ENCODE assay signal across 8 mouse cellular contexts in the genomic region with DNA sequence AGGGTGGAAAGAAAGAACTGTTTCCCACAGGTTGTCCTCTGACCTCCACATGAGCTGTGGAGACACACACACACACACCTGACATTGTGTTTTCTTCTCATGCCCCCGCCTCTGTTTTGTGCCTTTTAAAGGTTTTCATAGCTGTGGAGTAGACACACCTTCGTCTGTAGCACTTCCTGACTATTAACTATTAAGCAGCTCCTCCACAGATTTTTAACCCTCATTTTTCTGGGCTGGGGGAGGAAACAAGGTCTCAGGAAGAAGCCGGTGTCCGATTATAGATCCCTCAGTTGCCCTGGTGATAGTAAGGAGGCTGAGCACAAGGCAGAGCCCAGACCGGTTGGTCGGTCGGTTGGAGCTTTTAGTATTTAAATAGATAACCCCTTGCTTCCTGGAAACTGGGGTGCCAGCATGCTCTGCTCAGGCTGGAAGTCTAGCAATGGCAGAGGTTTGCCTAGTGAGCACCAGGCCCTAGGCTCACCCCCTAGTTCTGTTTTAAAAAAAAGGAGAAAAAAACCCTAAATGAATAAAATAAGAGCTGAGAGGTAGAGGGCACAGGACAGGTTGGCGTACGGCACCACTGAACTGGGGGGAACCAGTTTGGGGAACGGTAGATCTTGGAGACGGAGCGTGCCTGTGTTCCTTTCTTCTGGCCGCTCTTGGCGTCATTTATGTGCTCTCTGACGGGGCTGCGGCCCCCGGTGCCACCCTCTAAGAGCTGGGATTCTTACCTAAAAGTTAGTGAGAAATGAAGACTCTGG. TPM values are rescaled to one million over a fixed set of nuclear protein-coding genes. Genes with fewer than 3 reads are reported as not detected.
A peak's percentile ranks its signal among the peaks of the same experiment; 100 is the strongest.
DNase-seq lines count a peak whose midpoint lies in the region; ATAC-seq and TF ChIP-seq lines count a peak whose summit lies in the region.

No protein-coding gene starts in this region.

- ATAC-seq in frontal cortex, adult (ENCODE audit: low TSS enrichment), result peak; percentile 35
- ATAC-seq in embryonic facial prominence, embryonic 12.5 days (ENCODE audit: insufficient number of reproducible peaks, insufficient read depth, low FRiP score, low TSS enrichment), result 0 out of 2 replicates have a peak, but pooled peaks have one; percentile 22
- ATAC-seq in intestine, embryonic 16.5 days, result peak; percentile 58

- no peaks in the 10 kb centered on the region for H3K36me3 ChIP-seq in C2C12 (ENCODE audit: control insufficient read depth, insufficient read depth)
- H3K36me3 ChIP-seq in embryonic facial prominence, embryonic 12.5 days, result peaks cover 11% of the 10 kb centered on the region; the same call in 1 of the 2 replicates
- H3K36me3 ChIP-seq in intestine, embryonic 16.5 days (ENCODE audit: control insufficient read depth, insufficient read depth, low read length), result 0 out of 2 replicates have a peak, but pooled peaks cover 2% of the 10 kb centered on the region
- no peaks in the 10 kb centered on the region for H3K36me3 ChIP-seq in myocyte (ENCODE audit: control insufficient read depth, insufficient read depth)

- TF ChIP-seq POLR2A in myocyte (IDR thresholded peaks at IDR 0.05; ENCODE audit: insufficient read length, low read depth), result no peak

- H3K27ac ChIP-seq in embryonic facial prominence, embryonic 12.5 days, result peak overlapping the region; percentile 98
- peak overlapping the region; percentile 99 for H3K27ac ChIP-seq in intestine, embryonic 16.5 days (ENCODE audit: low read length)

- H3ac ChIP-seq in C2C12 (ENCODE audit: control insufficient read depth, insufficient read length, low read depth), result peak overlapping the region; percentile 49
- H3ac ChIP-seq in myocyte (ENCODE audit: control insufficient read depth, insufficient read length), result peak overlapping the region; percentile 65

- no peak for TF ChIP-seq CTCF in C2C12 (IDR thresholded peaks at IDR 0.05; ENCODE audit: control insufficient read depth, insufficient read depth, insufficient read length)

- peak overlapping the region; percentile 82 for H3K4me2 ChIP-seq in embryonic facial prominence, embryonic 12.5 days (replicated peaks)
- H3K4me2 ChIP-seq in intestine, embryonic 16.5 days (ENCODE audit: low read depth, low read length), result peak overlapping the region; percentile 85
- peak overlapping the region; percentile 96 for H3K4me2 ChIP-seq in myocyte (ENCODE audit: low read depth)

- 2% methylated on average over 17 of the region's 17 CpGs for WGBS in embryonic facial prominence, embryonic 12.5 days
- 1% methylated on average over 17 of the region's 17 CpGs for WGBS in intestine, embryonic 16.5 days

- no peak for DNase-seq in frontal cortex, postnatal 10 days (ENCODE audit: low spot score in 2 of 2)
- no peak for DNase-seq in cerebellum, adult 11 months
- no peak for DNase-seq in frontal cortex, postnatal 36 days (ENCODE audit: low spot score in 2 of 2)

- no peaks in the 10 kb centered on the region; the same call in 1 of the 2 replicates for H3K9me3 ChIP-seq in embryonic facial prominence, embryonic 12.5 days
- no peaks in the 10 kb centered on the region for H3K9me3 ChIP-seq in intestine, embryonic 16.5 days (ENCODE audit: control insufficient read depth, low read length)

- H3K4me3 ChIP-seq in C2C12 (ENCODE audit: insufficient read depth, poor library complexity, severe bottlenecking) (peak overlapping the region; percentile 42), myocyte (peak overlapping the region; percentile 80)
- peak overlapping the region; percentile 78 for H3K4me3 ChIP-seq in embryonic facial prominence, embryonic 12.5 days
- peak overlapping the region; percentile 59 for H3K4me3 ChIP-seq in intestine, embryonic 16.5 days (ENCODE audit: low read length)

- H3K27me3 ChIP-seq in C2C12 (ENCODE audit: control insufficient read depth, insufficient read depth, insufficient read length), result no peaks in the 10 kb centered on the region
- H3K27me3 ChIP-seq in embryonic facial prominence, embryonic 12.5 days, result no peaks in the 10 kb centered on the region
- no peaks in the 10 kb centered on the region for H3K27me3 ChIP-seq in intestine, embryonic 16.5 days (replicated peaks; ENCODE audit: control insufficient read depth, insufficient read depth, low read length)
- H3K27me3 ChIP-seq in myocyte (ENCODE audit: control insufficient read depth, insufficient read depth, insufficient read length), result no peaks in the 10 kb centered on the region

- peak overlapping the region; percentile 69 for H3K9ac ChIP-seq in embryonic facial prominence, embryonic 12.5 days
- peak overlapping the region; percentile 74 for H3K9ac ChIP-seq in intestine, embryonic 16.5 days (ENCODE audit: low read depth, low read length)

- H3K79me3 ChIP-seq in C2C12 (ENCODE audit: low read depth), result peaks cover 38% of the 10 kb centered on the region

- H3K4me1 ChIP-seq in embryonic facial prominence, embryonic 12.5 days, result peaks cover 29% of the 10 kb centered on the region
- H3K4me1 ChIP-seq in intestine, embryonic 16.5 days (ENCODE audit: control insufficient read depth, insufficient read depth, low read length), result peaks cover 19% of the 10 kb centered on the region

- H3K79me2 ChIP-seq in C2C12 (ENCODE audit: control insufficient read depth, insufficient read depth) (peaks cover 48% of the 10 kb centered on the region), myocyte (ENCODE audit: control insufficient read depth, insufficient read depth) (peaks cover 42% of the 10 kb centered on the region)

TF ChIP-seq in C2C12, 6 proteins besides CTCF, POLR2A, EP300 and RAD21:
- no peak for TF ChIP-seq MAX (IDR thresholded peaks at IDR 0.05)
- TF ChIP-seq USF1 (IDR thresholded peaks at IDR 0.05; ENCODE audit: low read depth), result no peak
- TF ChIP-seq MYOG (IDR thresholded peaks at IDR 0.05; ENCODE audit: control insufficient read depth, extremely low read depth, insufficient read length), result no peak
- no peak for TF ChIP-seq MYOD1 (IDR thresholded peaks at IDR 0.05; ENCODE audit: control insufficient read depth, insufficient read length, low read depth)
- TF ChIP-seq FOSL1 (IDR thresholded peaks at IDR 0.05; ENCODE audit: insufficient read depth, low read length, poor library complexity, severe bottlenecking), result no peak
- TF ChIP-seq CEBPB (IDR thresholded peaks at IDR 0.05; ENCODE audit: low read depth), result no peak

TF ChIP-seq in myocyte, 11 proteins besides CTCF, POLR2A, EP300 and RAD21:
- no peak for TF ChIP-seq MAX (IDR thresholded peaks at IDR 0.05; ENCODE audit: low read depth)
- TF ChIP-seq REST (IDR thresholded peaks at IDR 0.05; ENCODE audit: insufficient read depth, insufficient read length), result no peak
- TF ChIP-seq MYOD1 (IDR thresholded peaks at IDR 0.05; ENCODE audit: control insufficient read depth in 1 of 3, insufficient read length in 2 of 3, low read depth in 2 of 3), result no peak
- no peak for TF ChIP-seq TCF12 (IDR thresholded peaks at IDR 0.05; ENCODE audit: insufficient read depth, poor library complexity, severe bottlenecking)
- no peak for TF ChIP-seq MYOG (IDR thresholded peaks at IDR 0.05; ENCODE audit: control insufficient read depth in 1 of 3, insufficient read depth in 1 of 3, insufficient read length in 2 of 3, low read depth in 2 of 3)
- no peak for TF ChIP-seq CEBPB (IDR thresholded peaks at IDR 0.05; ENCODE audit: insufficient read depth, poor library complexity, severe bottlenecking)
- TF ChIP-seq POLR2AphosphoS2 (IDR thresholded peaks at IDR 0.05; ENCODE audit: insufficient read length, low read depth), result no peak
- TF ChIP-seq SRF (IDR thresholded peaks at IDR 0.05; ENCODE audit: control insufficient read depth, insufficient read length, low read depth), result no peak
- no peak for TF ChIP-seq TCF3 (IDR thresholded peaks at IDR 0.05; ENCODE audit: insufficient read length, low read depth)
- TF ChIP-seq USF1 (IDR thresholded peaks at IDR 0.05; ENCODE audit: low read depth), result no peak
- no peak for TF ChIP-seq E2F4 (IDR thresholded peaks at IDR 0.05; ENCODE audit: insufficient read depth)

RNA-seq across cellular contexts. Expression of gene Ppp2r5c, which starts 38.1 kb away (rescaled TPM):
- polyA plus RNA-seq in C2C12 (2012; fragmentation: generic; extraction: Trizol) (35.5 TPM), myocyte (2012; fragmentation: generic; extraction: Trizol) (42.1 TPM)
- 156 and 157 TPM in 2 replicates for polyA plus RNA-seq in embryonic facial prominence, embryonic 12.5 days (2016; fragmentation: Nextera tagmentation; extraction: Ambion mirVana)
- 129 and 133 TPM in 2 replicates for polyA plus RNA-seq in intestine, embryonic 16.5 days (2015; fragmentation: Nextera tagmentation; extraction: Ambion mirVana)
